Comparison of ENCODE assay signal across 9 mouse cellular contexts in genomic region chr7:136496335-136497242, GRCm38 (mm10).
DNase-seq lines count a peak whose midpoint lies in the region; ATAC-seq lines count a peak whose summit lies in the region.
"Had no signal": no experiment of that assay in that cellular context is flagged by ENCODE, and none has a peak within 500 bp of the region (broad histone marks: within the 10 kb centered on the region; RNA-seq: fewer than 3 reads in every experiment).

No protein-coding gene starts in this region.

- H3K4me3 ChIP-seq in brown adipose tissue, adult 24 weeks (ENCODE audit: insufficient read depth, low read depth, low read length): 0 out of 2 replicates have a peak overlapping the region, but pooled peaks have one; percentile 11
- peak overlapping the region; percentile 24 for H3K4me3 ChIP-seq in heart, embryonic 15.5 days

- H3K4me1 ChIP-seq in brown adipose tissue, adult 24 weeks (ENCODE audit: control insufficient read depth, insufficient read depth, insufficient read length, low read length): peaks cover 18% of the 10 kb centered on the region
- peaks cover 26% of the 10 kb centered on the region for H3K4me1 ChIP-seq in heart, embryonic 15.5 days (replicated peaks)

- no peaks in the 10 kb centered on the region for H3K36me3 ChIP-seq in heart, embryonic 15.5 days

- ATAC-seq in heart, embryonic 15.5 days (replicated peaks; ENCODE audit: insufficient number of reproducible peaks, insufficient read depth, low FRiP score, low read depth): peak; percentile 55; the same call in 1 of the 2 replicates
- ATAC-seq in megakaryocyte, adult 5-6 weeks (ENCODE audit: poor library complexity, severe bottlenecking): peak; percentile 70

- 40% methylated on average over 19 of the region's 19 CpGs for WGBS in heart, embryonic 15.5 days

- H3K4me2 ChIP-seq in heart, embryonic 15.5 days: peak overlapping the region; percentile 48

- H3K27me3 ChIP-seq in heart, embryonic 15.5 days: peaks cover 29% of the 10 kb centered on the region

- H3K9ac ChIP-seq in heart, embryonic 15.5 days: peak overlapping the region; percentile 9; the same call in 1 of the 2 replicates

- H3K9me3 ChIP-seq in heart, embryonic 15.5 days (replicated peaks): no peaks in the 10 kb centered on the region

- H3K27ac ChIP-seq in brown adipose tissue, adult 24 weeks (replicated peaks; ENCODE audit: low read depth, low read length): 0 out of 2 replicates have a peak overlapping the region, but pooled peaks have one; percentile 3
- H3K27ac ChIP-seq in heart, embryonic 15.5 days: peak overlapping the region; percentile 74

- DNase-seq in heart, adult 11 months: peak; percentile 91
- DNase-seq in heart, adult 8-10 months (ENCODE audit: low spot score): no peak
- no peak for DNase-seq in urinary bladder, postnatal 36 days (ENCODE audit: low spot score in 2 of 2)
- no peak for DNase-seq in kidney, adult 11 months
- DNase-seq in cerebellum, adult 9-11 months: no peak
- DNase-seq: layer of hippocampus, postnatal 36 days had no signal
